Mouse (Mus musculus): ENCODE data around the gene Tnrc6c. TPM values are rescaled to one million over a fixed set of nuclear protein-coding genes. Genes with fewer than 3 reads are reported as not detected.

The Tnrc6c gene
- total RNA-seq, 2 experiments from 2014 or later, result 33.0 to 34.2 TPM

GRCm38 (mm10) chr11:117765361-117765760, 111.3 kb downstream of the Tnrc6c start:
- no peak for DNase-seq (ENCODE audit: low spot score in 2 of 2)

GRCm38 (mm10) chr11:117766275-117766674, 112.2 kb downstream of the Tnrc6c start:
- no peak for DNase-seq (ENCODE audit: low spot score in 2 of 2)

GRCm38 (mm10) chr11:117768725-117769682, 114.9 kb downstream of the Tnrc6c start:
- no peak for DNase-seq (ENCODE audit: low spot score in 2 of 2)

GRCm38 (mm10) chr11:117769683-117770047, 115.6 kb downstream of the Tnrc6c start:
- no peak for DNase-seq (ENCODE audit: low spot score in 2 of 2)

GRCm38 (mm10) chr11:117770407-117770806, 116.3 kb downstream of the Tnrc6c start:
- no peak for DNase-seq (ENCODE audit: low spot score in 2 of 2)

GRCm38 (mm10) chr11:117772352-117772751, 118.3 kb downstream of the Tnrc6c start:
- DNase-seq (ENCODE audit: low spot score in 2 of 2), result no peak

- DNase-seq (ENCODE audit: low spot score in 2 of 2), result no peak
These were observed 120.8 kb downstream of the Tnrc6c start for GRCm38 (mm10) chr11:117774925-117775324.

- no peak for DNase-seq (ENCODE audit: low spot score in 2 of 2)
These were observed 121.5 kb downstream of the Tnrc6c start for GRCm38 (mm10) chr11:117775540-117775939.

GRCm38 (mm10) chr11:117776085-117776792, 122.2 kb downstream of the Tnrc6c start:
- no peak for DNase-seq (ENCODE audit: low spot score in 2 of 2)

GRCm38 (mm10) chr11:117777111-117777510, 123.0 kb downstream of the Tnrc6c start:
- no peak for DNase-seq (ENCODE audit: low spot score in 2 of 2)

GRCm38 (mm10) chr11:117778031-117778430, 123.9 kb downstream of the Tnrc6c start:
- no peak for DNase-seq (ENCODE audit: low spot score in 2 of 2)

- no peak for DNase-seq (ENCODE audit: low spot score in 2 of 2)
These were observed 124.9 kb downstream of the Tnrc6c start for GRCm38 (mm10) chr11:117778851-117779433.

GRCm38 (mm10) chr11:117779434-117780198, 125.5 kb downstream of the Tnrc6c start:
- peak in 1 of 2 experiments; percentile 63 for DNase-seq (ENCODE audit: low spot score in 2 of 2)

- DNase-seq (ENCODE audit: low spot score in 2 of 2), result no peak
These were observed 126.1 kb downstream of the Tnrc6c start for GRCm38 (mm10) chr11:117780199-117780515.

GRCm38 (mm10) chr11:117780582-117781111, 126.6 kb downstream of the Tnrc6c start:
- DNase-seq (ENCODE audit: low spot score in 2 of 2), result peak; percentile 50 to 82

GRCm38 (mm10) chr11:117781199-117781821, 127.2 kb downstream of the Tnrc6c start:
- peak in 1 of 2 experiments; percentile 65 for DNase-seq (ENCODE audit: low spot score in 2 of 2)

- no peak for DNase-seq (ENCODE audit: low spot score in 2 of 2)
These were observed 128.1 kb downstream of the Tnrc6c start, which contains the start of the genes Tmc8 and Tmc6 for GRCm38 (mm10) chr11:117781993-117782704. Tmc8 (plus strand) TSS chr11:117782076. Tmc6 (minus strand) TSS chr11:117782198.

GRCm38 (mm10) chr11:117782705-117783034, 128.6 kb downstream of the Tnrc6c start:
- DNase-seq (ENCODE audit: low spot score in 2 of 2), result no peak

- peak; percentile 49 to 63 for DNase-seq (ENCODE audit: low spot score in 2 of 2)
These were observed 129.0 kb downstream of the Tnrc6c start for GRCm38 (mm10) chr11:117783089-117783488.

All from gastrocnemius, postnatal 4 days (tissue).